Mouse (Mus musculus) bone marrow, adult 2 months (tissue): ENCODE data around the gene Cbx1.

ENCODE experiments used
- CTCF ChIP-seq: fragments of 200-500 bp; IDR thresholded peaks from 2 replicates; pipeline ENCODE4 v1.5.1; 2011; ENCODE audit warnings: low read length, control low read depth; ENCODE audit not compliant: control insufficient read depth, insufficient read depth
- POLR2A ChIP-seq: fragments of 200-500 bp; IDR thresholded peaks from 2 replicates; pipeline ENCODE4 v1.6.1; 2011; ENCODE audit warnings: low read depth, mild to moderate bottlenecking, control low read depth, low read length, borderline replicate concordance; ENCODE audit not compliant: control insufficient read depth

GRCm38 (mm10) chr11:96781425-96781824, 7.5 kb upstream of the Cbx1 start:
- TF ChIP-seq POLR2A (no peak), CTCF (no peak)
